Mouse (Mus musculus) hindbrain, embryonic 14.5 days (tissue): Measurements from ENCODE around the gene Lrrc17. TPM values are rescaled to one million over a fixed set of nuclear protein-coding genes. Genes with fewer than 3 reads are reported as not detected.
A peak's percentile ranks its signal among the peaks of the same experiment; 100 is the strongest.

Experiments
- ATAC-seq: fragments of 200-750 bp; cut with Nextera tagmentation; 2 replicates; pipeline ENCODE4 v1.8.0; 2017; ENCODE audit warnings: moderate number of reproducible peaks, mild to moderate bottlenecking, moderate TSS enrichment, moderate library complexity; ENCODE audit not compliant: low FRiP score
- DNase-seq: peaks from one replicate; pipeline ENCODE4 v3.0.0-alpha.2; 2015; ENCODE audit warnings: low spot score
- H3K27ac ChIP-seq: fragments of 300-500 bp; sonication (generic); 2 replicates; pipeline ENCODE4 v1.5.1; 2014; ENCODE audit warnings: mild to moderate bottlenecking, moderate library complexity
- H3K27me3 ChIP-seq: fragments of 300-500 bp; sonication (generic); 2 replicates; pipeline ENCODE4 v1.6.1; 2014; ENCODE audit warnings: mild to moderate bottlenecking, low read length, mixed read lengths; ENCODE audit not compliant: control insufficient read depth, insufficient read depth
- H3K36me3 ChIP-seq: fragments of 300-500 bp; sonication (generic); replicated peaks from 2 replicates; pipeline ENCODE4 v1.6.1; 2014; ENCODE audit not compliant: control insufficient read depth, insufficient read depth
- H3K4me1 ChIP-seq: fragments of 300-500 bp; sonication (generic); replicated peaks from 2 replicates; pipeline ENCODE4 v1.6.1; 2014; ENCODE audit warnings: antibody characterized with exemption, low read length, mixed read lengths; ENCODE audit not compliant: control insufficient read depth, insufficient read depth
- H3K4me2 ChIP-seq: fragments of 300-500 bp; sonication (generic); replicated peaks from 2 replicates; pipeline ENCODE4 v1.6.1; 2014; ENCODE audit warnings: mild to moderate bottlenecking, moderate library complexity
- H3K4me3 ChIP-seq: fragments of 300-500 bp; sonication (generic); replicated peaks from 2 replicates; pipeline ENCODE4 v1.5.1; 2014; ENCODE audit warnings: mild to moderate bottlenecking, low read length
- H3K9ac ChIP-seq: fragments of 300-500 bp; sonication (generic); 2 replicates; pipeline ENCODE4 v1.6.1; 2014
- H3K9me3 ChIP-seq: fragments of 300-500 bp; sonication (generic); 2 replicates; pipeline ENCODE4 v1.6.1; 2016; ENCODE audit warnings: low read length; ENCODE audit not compliant: control insufficient read depth
- WGBS: fragments of 180-500 bp; shearing (Covaris S2); extraction: QIAGEN DNeasy Blood & Tissue Kit; methylation state at CpG from one replicate; pipeline ENCODE4 v1.1.7; 2014; 5-methylcytosine and 5-hydroxymethylcytosine counted together
- polyA plus RNA-seq: library from polyadenylated mRNA; unstranded; fragments of >200 nt; fragmentation: Nextera tagmentation; extraction: Ambion mirVana; gene quantifications from 2 replicates; pipeline ENCODE4 v1.2.1, GENCODE M21; 2014

Lrrc17 gene
- polyA plus RNA-seq: 8.3 and 8.6 TPM in 2 replicates

- 58% methylated on average over 17 of the region's 17 CpGs for WGBS
- H3K4me2 ChIP-seq: peak within 1 kb of the TSS; percentile 17
- DNase-seq (peak; percentile 48), ATAC-seq (peak; percentile 55; the same call in 1 of the 2 replicates)
- H3K36me3 ChIP-seq: no peaks in the 10 kb centered on the region
- H3K4me3 ChIP-seq: no peak within 1 kb of the TSS
- no peaks in the 10 kb centered on the region for H3K4me1 ChIP-seq
- no peak within 1 kb of the TSS for H3K27ac ChIP-seq
- H3K9ac ChIP-seq: no peak within 1 kb of the TSS
- H3K27me3 ChIP-seq: no peaks in the 10 kb centered on the region
- no peaks in the 10 kb centered on the region for H3K9me3 ChIP-seq
Measured at GRCm38 (mm10) chr5:21543409-21544201, at the start of gene Lrrc17. Lrrc17 (plus strand) TSS chr5:21543559.

- 72% methylated on average over 3 of the region's 3 CpGs for WGBS
- ATAC-seq: no peak
- Histone ChIP-seq H3K4me3 (no peak overlapping the region), H3K27me3 (no peaks in the 10 kb centered on the region), H3K4me1 (no peaks in the 10 kb centered on the region), H3K36me3 (no peaks in the 10 kb centered on the region), H3K9me3 (no peaks in the 10 kb centered on the region), H3K27ac (no peak overlapping the region), H3K9ac (no peak overlapping the region), H3K4me2 (no peak overlapping the region)
- DNase-seq: no peak
Measured at GRCm38 (mm10) chr5:21494781-21495180, 48.6 kb upstream of the Lrrc17 start.

GRCm38 (mm10) chr5:21496321-21496720 is 47.0 kb upstream of the Lrrc17 start:
- Histone ChIP-seq H3K4me3 (no peak overlapping the region), H3K9me3 (no peaks in the 10 kb centered on the region), H3K27ac (no peak overlapping the region), H3K9ac (no peak overlapping the region), H3K27me3 (no peaks in the 10 kb centered on the region), H3K4me2 (no peak overlapping the region), H3K4me1 (no peaks in the 10 kb centered on the region), H3K36me3 (no peaks in the 10 kb centered on the region)
- no peak for DNase-seq
- 83% methylated on average over 6 of the region's 6 CpGs for WGBS
- ATAC-seq: no peak

GRCm38 (mm10) chr5:21496881-21497280 is 46.5 kb upstream of the Lrrc17 start:
- no peaks in the 10 kb centered on the region for H3K27me3 ChIP-seq
- H3K4me2 ChIP-seq: no peak overlapping the region
- H3K4me3 ChIP-seq: no peak overlapping the region
- no peak overlapping the region for H3K9ac ChIP-seq
- no peak overlapping the region for H3K27ac ChIP-seq
- DNase-seq (no peak), ATAC-seq (no peak)
- no peaks in the 10 kb centered on the region for H3K9me3 ChIP-seq
- 66% methylated on average over 3 of the region's 3 CpGs for WGBS
- H3K36me3 ChIP-seq: no peaks in the 10 kb centered on the region
- H3K4me1 ChIP-seq: no peaks in the 10 kb centered on the region

- H3K4me2 ChIP-seq: no peak overlapping the region
- H3K36me3 ChIP-seq: no peaks in the 10 kb centered on the region
- no peak overlapping the region for H3K9ac ChIP-seq
- H3K27ac ChIP-seq: no peak overlapping the region
- H3K4me3 ChIP-seq: no peak overlapping the region
- no peaks in the 10 kb centered on the region for H3K9me3 ChIP-seq
- DNase-seq: no peak
- no peaks in the 10 kb centered on the region for H3K27me3 ChIP-seq
- H3K4me1 ChIP-seq: no peaks in the 10 kb centered on the region
- 93% methylated on average over 2 of the region's 2 CpGs for WGBS
- no peak for ATAC-seq
Measured at GRCm38 (mm10) chr5:21498490-21498889, 44.9 kb upstream of the Lrrc17 start.

- no peak overlapping the region for H3K4me3 ChIP-seq
- no peak for ATAC-seq
- H3K36me3 ChIP-seq: no peaks in the 10 kb centered on the region
- H3K9me3 ChIP-seq: no peaks in the 10 kb centered on the region
- H3K27ac ChIP-seq: no peak overlapping the region
- no peaks in the 10 kb centered on the region for H3K4me1 ChIP-seq
- H3K4me2 ChIP-seq: no peak overlapping the region
- no peak overlapping the region for H3K9ac ChIP-seq
- H3K27me3 ChIP-seq: no peaks in the 10 kb centered on the region
- no peak for DNase-seq
- WGBS: 74% methylated on average over 11 of the region's 11 CpGs
Measured at GRCm38 (mm10) chr5:21498925-21499324, 44.4 kb upstream of the Lrrc17 start.

GRCm38 (mm10) chr5:21500133-21500532 is 43.2 kb upstream of the Lrrc17 start:
- Histone ChIP-seq H3K27ac (no peak overlapping the region), H3K9me3 (no peaks in the 10 kb centered on the region), H3K27me3 (no peaks in the 10 kb centered on the region), H3K4me3 (no peak overlapping the region), H3K4me1 (no peaks in the 10 kb centered on the region), H3K36me3 (no peaks in the 10 kb centered on the region), H3K4me2 (no peak overlapping the region), H3K9ac (no peak overlapping the region)
- ATAC-seq (no peak), DNase-seq (no peak)
- 77% methylated on average over 10 of the region's 10 CpGs for WGBS

GRCm38 (mm10) chr5:21500941-21501340 is 42.4 kb upstream of the Lrrc17 start:
- DNase-seq (no peak), ATAC-seq (no peak)
- Histone ChIP-seq H3K27me3 (no peaks in the 10 kb centered on the region), H3K9ac (no peak overlapping the region), H3K27ac (no peak overlapping the region), H3K36me3 (no peaks in the 10 kb centered on the region), H3K4me3 (no peak overlapping the region), H3K4me1 (no peaks in the 10 kb centered on the region), H3K9me3 (no peaks in the 10 kb centered on the region), H3K4me2 (no peak overlapping the region)
- 92% methylated on average over 2 of the region's 2 CpGs for WGBS

GRCm38 (mm10) chr5:21502936-21503610 is 40.3 kb upstream of the Lrrc17 start:
- no peak for DNase-seq
- no peaks in the 10 kb centered on the region for H3K9me3 ChIP-seq
- no peaks in the 10 kb centered on the region for H3K4me1 ChIP-seq
- H3K4me3 ChIP-seq: no peak overlapping the region
- H3K36me3 ChIP-seq: no peaks in the 10 kb centered on the region
- no peak overlapping the region for H3K9ac ChIP-seq
- WGBS: 89% methylated on average over 13 of the region's 13 CpGs
- H3K27me3 ChIP-seq: no peaks in the 10 kb centered on the region
- no peak overlapping the region for H3K4me2 ChIP-seq
- no peak for ATAC-seq
- H3K27ac ChIP-seq: no peak overlapping the region
